Mouse (Mus musculus): Measurements from ENCODE around the gene Ephb2. TPM values are rescaled to one million over a fixed set of nuclear protein-coding genes. Genes with fewer than 3 reads are reported as not detected.

Gene Ephb2
- polyA plus RNA-seq, 1 experiment from 2014 or later, result 7.8 TPM

DNA sequence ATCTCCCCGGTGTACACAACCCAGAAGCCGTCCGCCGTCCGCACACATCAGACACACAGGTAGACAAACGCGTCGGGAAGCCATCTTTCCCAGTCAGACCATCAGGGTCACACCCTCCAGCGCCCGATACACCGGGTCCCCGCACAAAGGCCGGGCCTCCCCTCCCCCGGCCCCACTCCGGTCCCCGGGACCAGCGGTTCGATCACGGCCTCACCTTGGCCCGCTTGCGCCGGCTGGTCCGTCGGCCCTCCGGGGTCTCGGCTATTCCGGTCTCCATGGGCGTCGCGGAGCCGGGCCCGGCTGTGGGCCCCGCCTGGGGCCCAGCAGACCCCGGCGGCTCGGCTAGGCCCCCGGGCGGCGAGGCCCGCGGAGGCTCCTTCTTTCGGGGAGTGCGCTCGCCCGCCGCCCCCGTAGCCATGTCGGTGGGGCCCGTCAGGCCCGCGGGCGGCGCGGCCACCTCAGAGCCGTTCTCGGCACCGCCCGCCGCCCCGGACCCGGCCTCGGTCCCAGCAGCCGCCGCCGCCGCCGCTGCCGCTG, 233.7 kb downstream of the Ephb2 start:
- Histone ChIP-seq H3K4me2 (ENCODE audit: low read length) (peak overlapping the region; percentile 56), H3K27me3 (replicated peaks; ENCODE audit: control insufficient read depth, insufficient read depth, low read length) (no peaks in the 10 kb centered on the region), H3K27ac (ENCODE audit: low read depth, low read length) (peak overlapping the region; percentile 94), H3K9ac (ENCODE audit: low read depth, low read length) (peak overlapping the region; percentile 86), H3K36me3 (ENCODE audit: control insufficient read depth, insufficient read depth, low read length) (no peaks in the 10 kb centered on the region), H3K4me3 (ENCODE audit: low read length) (peak overlapping the region; percentile 75), H3K4me1 (ENCODE audit: control insufficient read depth, insufficient read depth, low read depth, low read length) (peaks cover 15% of the 10 kb centered on the region), H3K9me3 (ENCODE audit: control insufficient read depth, low read length) (no peaks in the 10 kb centered on the region)
- peak; percentile 68 for ATAC-seq
- 1% methylated on average over 43 of the region's 68 CpGs for WGBS

DNA sequence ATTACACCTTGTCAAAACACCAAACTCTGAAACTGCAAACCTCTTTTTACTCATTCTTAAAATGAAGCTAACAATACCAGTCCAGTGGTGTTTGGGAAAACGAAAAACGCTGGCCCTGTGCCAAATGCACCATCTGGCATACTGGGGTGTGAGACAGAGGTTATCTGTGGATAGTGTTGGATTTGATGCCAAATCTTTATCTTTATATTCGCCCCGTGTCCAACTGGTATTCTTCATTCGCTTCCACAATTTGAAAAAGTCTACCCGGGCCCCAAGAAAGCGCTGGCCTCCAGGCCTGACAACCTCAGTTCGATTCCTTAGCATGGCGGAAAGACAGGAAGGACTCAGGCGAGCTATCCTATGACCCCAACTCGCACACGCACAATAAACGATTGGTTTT, 234.3 kb downstream of the Ephb2 start:
- no peaks in the 10 kb centered on the region for H3K36me3 ChIP-seq (ENCODE audit: control insufficient read depth, insufficient read depth, low read length)
- no peaks in the 10 kb centered on the region for H3K9me3 ChIP-seq (ENCODE audit: control insufficient read depth, low read length)
- H3K4me1 ChIP-seq (ENCODE audit: control insufficient read depth, insufficient read depth, low read depth, low read length), result peaks cover 15% of the 10 kb centered on the region
- ATAC-seq, result no peak
- no peaks in the 10 kb centered on the region for H3K27me3 ChIP-seq (replicated peaks; ENCODE audit: control insufficient read depth, insufficient read depth, low read length)
- peak overlapping the region; percentile 94 for H3K27ac ChIP-seq (ENCODE audit: low read depth, low read length)
- under 1% methylated on average over 13 of the region's 13 CpGs for WGBS
- H3K9ac ChIP-seq (ENCODE audit: low read depth, low read length), result peak overlapping the region; percentile 86
- H3K4me3 ChIP-seq (ENCODE audit: low read length), result peak overlapping the region; percentile 75
- peak overlapping the region; percentile 56 for H3K4me2 ChIP-seq (ENCODE audit: low read length)

DNA sequence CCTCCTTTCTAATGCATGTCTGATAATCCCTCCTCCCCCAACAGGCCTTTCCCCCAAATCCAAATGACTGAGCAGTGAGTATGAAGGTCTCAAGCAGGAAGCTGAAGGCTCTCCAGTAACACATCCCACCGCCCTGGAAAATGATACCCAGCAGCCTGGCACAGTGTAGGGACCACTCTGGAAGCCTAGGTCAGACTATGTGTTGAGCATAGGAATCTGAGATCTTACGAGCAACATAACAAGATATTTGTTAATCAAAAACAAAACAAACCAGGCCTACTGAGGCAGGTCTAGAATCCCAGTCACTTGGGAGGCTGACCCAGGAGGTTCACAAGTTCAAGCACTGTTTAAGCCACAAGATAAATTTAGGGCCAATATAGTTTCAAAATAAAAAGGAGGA, 235.3 kb downstream of the Ephb2 start:
- Histone ChIP-seq H3K9me3 (ENCODE audit: control insufficient read depth, low read length) (no peaks in the 10 kb centered on the region), H3K4me2 (ENCODE audit: low read length) (peak overlapping the region; percentile 56), H3K27ac (ENCODE audit: low read depth, low read length) (no peak overlapping the region), H3K36me3 (ENCODE audit: control insufficient read depth, insufficient read depth, low read length) (no peaks in the 10 kb centered on the region), H3K9ac (ENCODE audit: low read depth, low read length) (peak overlapping the region; percentile 23; the same call in 1 of the 2 replicates), H3K4me1 (ENCODE audit: control insufficient read depth, insufficient read depth, low read depth, low read length) (peaks cover 15% of the 10 kb centered on the region), H3K27me3 (replicated peaks; ENCODE audit: control insufficient read depth, insufficient read depth, low read length) (no peaks in the 10 kb centered on the region), H3K4me3 (ENCODE audit: low read length) (peak overlapping the region; percentile 75)
- WGBS, result 85% methylated on average over 2 of the region's 2 CpGs
- ATAC-seq, result no peak

DNA sequence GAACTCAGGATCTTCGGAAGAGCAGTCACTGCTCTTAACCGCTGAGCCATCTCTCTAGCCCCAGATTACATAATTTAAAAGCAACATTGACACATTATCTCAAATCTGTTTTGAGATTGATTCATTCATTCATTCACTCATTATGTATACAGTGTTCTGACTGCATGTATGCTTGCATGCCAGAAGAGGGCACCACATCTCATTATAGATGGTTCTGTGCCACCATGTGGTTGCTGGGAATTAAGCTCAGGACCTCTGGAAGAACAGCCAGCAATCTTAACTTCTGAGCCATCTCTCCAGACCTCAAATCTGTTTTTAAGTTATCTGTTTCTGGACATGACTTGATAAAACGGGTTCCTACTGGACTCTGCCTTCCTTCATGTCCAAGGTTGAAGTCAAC, 235.9 kb downstream of the Ephb2 start:
- WGBS, result 91% methylated on average over 3 of the region's 3 CpGs
- Histone ChIP-seq H3K27me3 (replicated peaks; ENCODE audit: control insufficient read depth, insufficient read depth, low read length) (no peaks in the 10 kb centered on the region), H3K36me3 (ENCODE audit: control insufficient read depth, insufficient read depth, low read length) (no peaks in the 10 kb centered on the region), H3K9me3 (ENCODE audit: control insufficient read depth, low read length) (no peaks in the 10 kb centered on the region), H3K4me1 (ENCODE audit: control insufficient read depth, insufficient read depth, low read depth, low read length) (peaks cover 15% of the 10 kb centered on the region), H3K4me3 (ENCODE audit: low read length) (no peak overlapping the region), H3K9ac (ENCODE audit: low read depth, low read length) (no peak overlapping the region), H3K27ac (ENCODE audit: low read depth, low read length) (no peak overlapping the region), H3K4me2 (ENCODE audit: low read length) (no peak overlapping the region; the same call in 1 of the 2 replicates)
- ATAC-seq, result no peak

DNA sequence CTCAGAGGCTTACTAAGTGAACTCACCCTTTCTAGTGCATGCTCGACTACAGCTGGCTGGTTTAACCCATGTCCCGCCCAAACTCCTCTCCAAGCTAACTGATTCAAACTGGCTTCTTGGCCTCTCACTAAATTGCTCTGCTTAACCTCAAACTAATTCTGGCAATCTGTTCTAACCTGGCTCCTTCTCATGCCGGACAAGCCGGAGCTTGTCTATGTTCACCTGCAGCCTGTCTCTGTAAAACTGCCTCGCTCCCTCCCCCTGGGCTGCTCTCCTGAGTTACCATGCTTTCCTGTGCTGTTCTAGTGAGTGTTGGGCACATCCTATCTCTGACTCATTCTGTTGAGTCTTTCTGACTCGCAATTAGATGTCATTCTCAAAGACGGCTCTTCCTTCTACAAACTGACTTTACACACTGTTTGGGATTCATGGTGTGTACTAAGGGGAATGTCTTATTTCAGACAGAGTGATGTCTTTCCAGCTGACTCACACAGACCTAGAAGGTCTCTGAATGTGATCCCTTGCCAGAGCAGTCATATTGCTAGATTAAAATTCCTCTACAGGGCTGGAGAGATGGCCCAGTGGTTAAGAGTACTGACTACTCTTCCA, 237.4 kb downstream of the Ephb2 start:
- no peak for ATAC-seq
- 88% methylated on average over 7 of the region's 7 CpGs for WGBS
- H3K4me1 ChIP-seq (ENCODE audit: control insufficient read depth, insufficient read depth, low read depth, low read length), result peaks cover 18% of the 10 kb centered on the region

More for the DNA sequence above, 237.4 kb downstream of the Ephb2 start:
- no peaks in the 10 kb centered on the region for H3K36me3 ChIP-seq (ENCODE audit: control insufficient read depth, insufficient read depth, low read length)
- H3K4me3 ChIP-seq (ENCODE audit: low read length), result no peak overlapping the region
- no peaks in the 10 kb centered on the region for H3K27me3 ChIP-seq (replicated peaks; ENCODE audit: control insufficient read depth, insufficient read depth, low read length)
- H3K27ac ChIP-seq (ENCODE audit: low read depth, low read length), result no peak overlapping the region
- no peak overlapping the region for H3K9ac ChIP-seq (ENCODE audit: low read depth, low read length)
- no peak overlapping the region for H3K4me2 ChIP-seq (ENCODE audit: low read length)
- H3K9me3 ChIP-seq (ENCODE audit: control insufficient read depth, low read length), result no peaks in the 10 kb centered on the region

Small RNAs within 50 kb of the gene (microRNA-seq; reads per million reads assigned to microRNA genes)
- gene Gm22180, result not detected

Other genes with a start within 250 kb of the Ephb2 start
- gene Kdm1a, start 233.3 kb downstream of the Ephb2 start, polyA plus RNA-seq (2015; fragmentation: Nextera tagmentation; extraction: Ambion mirVana), result 31.6 and 45.7 TPM in 2 replicates
- gene Tex46, start 225.6 kb downstream of the Ephb2 start, polyA plus RNA-seq (2015; fragmentation: Nextera tagmentation; extraction: Ambion mirVana), result not detected in 2 replicates
- 0.05 and 0.06 TPM in 2 replicates for gene Lactbl1, start 213.4 kb downstream of the Ephb2 start, polyA plus RNA-seq (2015; fragmentation: Nextera tagmentation; extraction: Ambion mirVana)
- gene C1qb, start 50.2 kb upstream of the Ephb2 start, polyA plus RNA-seq (2015; fragmentation: Nextera tagmentation; extraction: Ambion mirVana), result 49.8 and 53.9 TPM in 2 replicates
- gene C1qc, start 57.1 kb upstream of the Ephb2 start, polyA plus RNA-seq (2015; fragmentation: Nextera tagmentation; extraction: Ambion mirVana), result 25.5 and 28.8 TPM in 2 replicates
- 34.0 and 36.8 TPM in 2 replicates for gene C1qa, start 62.8 kb upstream of the Ephb2 start, polyA plus RNA-seq (2015; fragmentation: Nextera tagmentation; extraction: Ambion mirVana)
- 8.8 and 14.0 TPM in 2 replicates for gene Epha8, start 120.8 kb upstream of the Ephb2 start, polyA plus RNA-seq (2015; fragmentation: Nextera tagmentation; extraction: Ambion mirVana)
- 3.2 and 4.4 TPM in 2 replicates for gene Zbtb40, start 212.8 kb upstream of the Ephb2 start, polyA plus RNA-seq (2015; fragmentation: Nextera tagmentation; extraction: Ambion mirVana)

Measured in hindbrain, embryonic 16.5 days (tissue).